Mouse (Mus musculus): ENCODE measurements at regions not wholly inside any gene's neighbourhood (a gene's known extent, or its start where the extent isn't known, plus 50 kb on each side); places are given as distances from the start of the nearest gene placed in this dataset.

- no peak for TF ChIP-seq CTCF (IDR thresholded peaks at IDR 0.05; ENCODE audit: low read depth)
- no peak for TF ChIP-seq EP300 (IDR thresholded peaks at IDR 0.05; ENCODE audit: low read depth)
Observed at GRCm38 (mm10) chr7:40708231-40708630, 189.9 kb upstream of the Vstm2b start.

All from heart, postnatal 0 days (tissue).